Mouse (Mus musculus) CH12.LX (cell line): ENCODE measurements at regions not wholly inside any gene's neighbourhood (a gene's known extent, or its start where the extent isn't known, plus 50 kb on each side); places are given as distances from the start of the nearest gene placed in this dataset.

ENCODE experiments used
- DNase-seq: peaks from one replicate; pipeline ENCODE4 v3.0.0-alpha.2; 2013; ENCODE audit errors: extremely low read depth
- H3K27ac ChIP-seq: 2 replicates; pipeline ENCODE4 v1.5.1; 2012; ENCODE audit warnings: low read depth, mild to moderate bottlenecking, control low read depth, moderate library complexity; ENCODE audit not compliant: insufficient read depth
- H3K27me3 ChIP-seq: replicated peaks from 2 replicates; pipeline ENCODE3; 2012; ENCODE audit warnings: inconsistent platforms
- H3K36me3 ChIP-seq, 2 experiments: replicated peaks in 1 of 2; 2 replicates each; pipeline versions ENCODE3 to v1.6.1; 2012; ENCODE audit warnings: inconsistent platforms in 1 of 2, low read length in 1 of 2, mild to moderate bottlenecking in 1 of 2, mixed read lengths in 1 of 2, moderate library complexity in 1 of 2; ENCODE audit not compliant: control insufficient read depth in 1 of 2, insufficient read depth in 1 of 2
- H3K4me1 ChIP-seq, 2 experiments: 2 replicates each; pipeline ENCODE4 v1.6.1; 2012; ENCODE audit warnings: inconsistent platforms in 1 of 2, moderate library complexity in 1 of 2; ENCODE audit not compliant: insufficient read depth in 2 of 2, control insufficient read depth in 1 of 2
- H3K4me2 ChIP-seq: 2 replicates; pipeline ENCODE4 v1.6.1; 2012; ENCODE audit warnings: low read depth, mild to moderate bottlenecking, control low read depth; ENCODE audit not compliant: poor library complexity, insufficient read depth, severe bottlenecking
- H3K4me3 ChIP-seq, 3 experiments: fragments of 150-350 bp in 1 of 3; sonication (generic) in 1 of 3; replicated peaks in 1 of 3; 2 replicates each; pipeline versions ENCODE3 to v1.5.1; 2011 to 2012; ENCODE audit warnings: low read depth in 2 of 3, low read length in 2 of 3, mild to moderate bottlenecking in 2 of 3, moderate library complexity in 2 of 3, control low read depth in 1 of 3, improper control_type of control experiment in 1 of 3, inconsistent platforms in 1 of 3, mixed read lengths in 1 of 3; ENCODE audit not compliant: poor library complexity in 1 of 3
- H3K79me2 ChIP-seq: replicated peaks from 2 replicates; pipeline ENCODE4 v1.6.1; 2012; ENCODE audit warnings: mild to moderate bottlenecking, moderate library complexity; ENCODE audit not compliant: control insufficient read depth, poor library complexity, insufficient read depth, severe bottlenecking; ENCODE audit errors: extremely low read depth
- H3K9ac ChIP-seq: 2 replicates; pipeline ENCODE4 v1.6.1; 2012; ENCODE audit warnings: low read depth, mild to moderate bottlenecking, control low read depth, moderate library complexity; ENCODE audit not compliant: insufficient read depth
- H3K9me3 ChIP-seq: replicated peaks from 2 replicates; pipeline ENCODE3; 2012; ENCODE audit warnings: low read length, inconsistent platforms, mixed read lengths
- CHD1 ChIP-seq: IDR thresholded peaks from 2 replicates; pipeline ENCODE4 v1.6.1; 2012; ENCODE audit warnings: low read depth, low read length, improper control_type of control experiment, inconsistent platforms
- CTCF ChIP-seq, 2 experiments: IDR thresholded peaks in 1 of 2; conservative IDR thresholded peaks in 1 of 2; 2 replicates each; pipeline ENCODE4 v1.5.1; 2011 to 2012; ENCODE audit warnings: low read depth in 2 of 2, low read length in 2 of 2, improper control_type of control experiment in 1 of 2, inconsistent platforms in 1 of 2, mild to moderate bottlenecking in 1 of 2, moderate library complexity in 1 of 2
- ELF1 ChIP-seq: IDR thresholded peaks from 2 replicates; pipeline ENCODE4 v1.6.1; 2014; ENCODE audit warnings: low read depth, mild to moderate bottlenecking, inconsistent platforms, low read length, improper control_type of control experiment
- EP300 ChIP-seq: IDR thresholded peaks from 2 replicates; pipeline ENCODE4 v1.6.1; 2011; ENCODE audit warnings: low read length, improper control_type of control experiment
- ETS1 ChIP-seq: conservative IDR thresholded peaks from 2 replicates; pipeline ENCODE4 v1.6.1; 2012; ENCODE audit warnings: low read depth, mild to moderate bottlenecking, inconsistent platforms, low read length, improper control_type of control experiment, moderate library complexity
- GABPA ChIP-seq: IDR thresholded peaks from 2 replicates; pipeline ENCODE4 v1.6.1; 2012; ENCODE audit warnings: low read depth, low read length, improper control_type of control experiment, inconsistent platforms; ENCODE audit not compliant: insufficient replicate concordance
- HCFC1 ChIP-seq: IDR thresholded peaks from 2 replicates; pipeline ENCODE4 v1.6.1; 2012; ENCODE audit warnings: low read depth, mild to moderate bottlenecking, inconsistent platforms, low read length, improper control_type of control experiment
- MAZ ChIP-seq: IDR thresholded peaks from 2 replicates; pipeline ENCODE4 v1.6.1; 2012; ENCODE audit warnings: low read depth, mild to moderate bottlenecking, inconsistent platforms, low read length, improper control_type of control experiment, moderate library complexity
- MXI1 ChIP-seq: IDR thresholded peaks from 2 replicates; pipeline ENCODE4 v1.6.1; 2011; ENCODE audit warnings: mild to moderate bottlenecking, low read depth, low read length, improper control_type of control experiment
- MYC ChIP-seq: IDR thresholded peaks from 2 replicates; pipeline ENCODE4 v1.6.1; 2011; ENCODE audit warnings: low read depth, mild to moderate bottlenecking, improper control_type of control experiment, low read length
- PAX5 ChIP-seq: IDR thresholded peaks from 2 replicates; pipeline ENCODE4 v1.6.1; 2012; ENCODE audit warnings: low read length, inconsistent platforms, mixed read lengths
- POLR2A ChIP-seq: IDR thresholded peaks from 2 replicates; pipeline ENCODE4 v1.6.1; 2011; ENCODE audit warnings: low read depth, mild to moderate bottlenecking, improper control_type of control experiment, low read length
- POLR2AphosphoS2 ChIP-seq: IDR thresholded peaks from 2 replicates; pipeline ENCODE4 v1.6.1; 2011; ENCODE audit warnings: low read depth, low read length, improper control_type of control experiment
- TCF12 ChIP-seq: IDR thresholded peaks from 2 replicates; pipeline ENCODE4 v1.6.1; 2014; ENCODE audit warnings: low read depth, mild to moderate bottlenecking, inconsistent platforms, low read length, improper control_type of control experiment
- USF1 ChIP-seq: IDR thresholded peaks from 2 replicates; pipeline ENCODE4 v1.6.1; 2014; ENCODE audit warnings: low read depth, mild to moderate bottlenecking, inconsistent platforms, low read length, improper control_type of control experiment
- dilution Hi-C: fragments of 300-500 bp; cut with MboI; formaldehyde crosslinking; loops from 2 replicates; pipeline ENCODE4 v1.14.3; 2020; ENCODE audit warnings: low sequenced_read_pairs; ENCODE audit not compliant: extremely low pct_unique_long_range_greater_than_20kb, extremely low pct_ligation_motif_present
- in situ Hi-C: fragments of 300-500 bp; cut with MboI; formaldehyde crosslinking; loops from 3 replicates; pipeline ENCODE4 v1.14.3; 2019; ENCODE audit warnings: low sequenced_read_pairs, low pct_ligation_motif_present, low pct_unique_long_range_greater_than_20kb, mixed read lengths

- H3K4me2 ChIP-seq = no peak overlapping the region
- dilution Hi-C loops = no loop called here
These were observed 162.9 kb upstream of the Nlrp1b start for GRCm38 (mm10) chr11:71393406-71393805.

GRCm38 (mm10) chr11:71395023-71395422 lies 164.5 kb upstream of the Nlrp1b start:
- peaks cover 85% of the 10 kb centered on the region for H3K27me3 ChIP-seq
- no peak for DNase-seq
- no peak overlapping the region for H3K9ac ChIP-seq
- dilution Hi-C loops (no loop called here), in situ Hi-C loops (no loop called here)
- peaks cover 5% of the 10 kb centered on the region for H3K9me3 ChIP-seq
- no peak overlapping the region for H3K27ac ChIP-seq
- TF ChIP-seq POLR2A = no peak
- no peak for TF ChIP-seq ELF1
- TF ChIP-seq GABPA = no peak
- no peak for TF ChIP-seq PAX5
- TF ChIP-seq EP300 = no peak
- no peak for TF ChIP-seq MXI1
- TF ChIP-seq CHD1 = no peak
- TF ChIP-seq MAZ = no peak
- no peaks in the 10 kb centered on the region for H3K79me2 ChIP-seq
- no peak overlapping the region for H3K4me2 ChIP-seq
- H3K4me1 ChIP-seq = no peaks in the 10 kb centered on the region
- no peak overlapping the region for H3K4me3 ChIP-seq
- no peaks in the 10 kb centered on the region for H3K36me3 ChIP-seq

More at GRCm38 (mm10) chr11:71393406-71393805, 162.9 kb upstream of the Nlrp1b start:
- H3K4me3 ChIP-seq = no peak overlapping the region
- peaks cover 81% of the 10 kb centered on the region for H3K27me3 ChIP-seq
- TF ChIP-seq ETS1 = no peak
- TF ChIP-seq MAZ = no peak
- TF ChIP-seq HCFC1 = no peak
- no peak for TF ChIP-seq POLR2AphosphoS2
- no peaks in the 10 kb centered on the region for H3K36me3 ChIP-seq
- in situ Hi-C loops = no loop called here
- H3K9ac ChIP-seq = no peak overlapping the region
- H3K79me2 ChIP-seq = no peaks in the 10 kb centered on the region
- no peak overlapping the region for H3K27ac ChIP-seq
- peaks cover 3% of the 10 kb centered on the region for H3K9me3 ChIP-seq
- DNase-seq = no peak
- no peaks in the 10 kb centered on the region for H3K4me1 ChIP-seq

DNA sequence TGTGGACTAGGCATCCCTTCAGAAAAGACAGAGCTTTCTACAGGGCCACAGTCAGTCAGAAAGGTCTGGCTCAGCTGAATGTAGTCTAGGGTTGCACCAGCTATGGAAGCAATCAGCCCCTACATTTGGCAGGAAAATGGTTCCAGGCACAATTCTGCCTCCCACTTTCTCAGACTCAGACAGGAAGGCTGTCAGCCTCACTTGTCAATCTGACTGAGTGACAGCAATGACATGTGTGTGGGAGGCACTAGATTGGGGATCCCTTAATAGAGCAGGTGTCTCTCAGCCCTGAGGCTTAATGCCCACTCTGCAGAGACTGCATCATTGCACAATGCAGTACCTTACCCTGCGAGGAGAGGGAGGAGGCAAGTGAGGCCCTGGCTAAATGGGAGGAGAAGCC lies 165.1 kb upstream of the Nlrp1b start:
- dilution Hi-C loops = no loop called here
- Histone ChIP-seq H3K27ac (no peak overlapping the region), H3K4me3 (no peak overlapping the region), H3K27me3 (peaks cover 86% of the 10 kb centered on the region), H3K36me3 (no peaks in the 10 kb centered on the region), H3K9ac (no peak overlapping the region), H3K4me2 (no peak overlapping the region), H3K9me3 (peaks cover 5% of the 10 kb centered on the region), H3K79me2 (no peaks in the 10 kb centered on the region), H3K4me1 (no peaks in the 10 kb centered on the region)
- in situ Hi-C loops = no loop called here
- DNase-seq = no peak
- no peak for TF ChIP-seq POLR2A
- no peak for TF ChIP-seq TCF12
- TF ChIP-seq MYC = no peak
- no peak for TF ChIP-seq POLR2AphosphoS2
- TF ChIP-seq CTCF (conservative IDR thresholded peaks at IDR 0.05 in 1 of 2, IDR thresholded peaks at IDR 0.05 in 1 of 2; ENCODE audit: low read depth in 2 of 2, low read length in 2 of 2) = no peak
- TF ChIP-seq USF1 = no peak
- no peak for TF ChIP-seq MXI1
